ENCODE assay signal across 9 mouse cellular contexts in genomic region chr2:165316837-165317473, GRCm38 (mm10). TPM values are rescaled to one million over a fixed set of nuclear protein-coding genes. Genes with fewer than 3 reads are reported as not detected.
A peak's percentile ranks its signal among the peaks of the same experiment; 100 is the strongest.
DNase-seq lines count a peak whose midpoint lies in the region; ATAC-seq lines count a peak whose summit lies in the region.
"Had no signal": no experiment of that assay in that cellular context is flagged by ENCODE, and none has a peak within 500 bp of the region (broad histone marks: within the 10 kb centered on the region; RNA-seq: fewer than 3 reads in every experiment).

No protein-coding gene starts in this region.

- H3K4me1 ChIP-seq in embryonic facial prominence, embryonic 14.5 days (ENCODE audit: control insufficient read depth, insufficient read depth, low read length), result peaks cover 34% of the 10 kb centered on the region
- peaks cover 48% of the 10 kb centered on the region for H3K4me1 ChIP-seq in heart, embryonic 16.5 days (ENCODE audit: control insufficient read depth, insufficient read depth, low read length)
- peaks cover 59% of the 10 kb centered on the region for H3K4me1 ChIP-seq in liver, embryonic 15.5 days (replicated peaks)
- H3K4me1 ChIP-seq in neural tube, embryonic 11.5 days (ENCODE audit: control insufficient read depth, insufficient read depth, low read length), result peaks cover 40% of the 10 kb centered on the region

- peak overlapping the region; percentile 53 for H3K27ac ChIP-seq in embryonic facial prominence, embryonic 14.5 days (replicated peaks; ENCODE audit: low read depth, low read length)
- peak overlapping the region; percentile 54 for H3K27ac ChIP-seq in heart, embryonic 16.5 days (ENCODE audit: low read length)
- H3K27ac ChIP-seq in liver, embryonic 15.5 days (replicated peaks), result peak overlapping the region; percentile 19; the same call in 1 of the 2 replicates
- peak overlapping the region; percentile 93 for H3K27ac ChIP-seq in neural tube, embryonic 11.5 days (ENCODE audit: low read depth, low read length)

- intact Hi-C loops in heart, postnatal 25 days (cut with DNase I), result no loop called here

- peak; percentile 83 for ATAC-seq in embryonic facial prominence, embryonic 14.5 days (ENCODE audit: low read depth)
- ATAC-seq in heart, embryonic 16.5 days (replicated peaks; ENCODE audit: extremely low read depth, insufficient read depth, low FRiP score), result peak; percentile 42; the same call in 1 of the 2 replicates
- peak; percentile 36; the same call in 1 of the 2 replicates for ATAC-seq in liver, embryonic 15.5 days (ENCODE audit: insufficient read depth)
- ATAC-seq in neural tube, embryonic 11.5 days (ENCODE audit: insufficient read depth, low FRiP score, low TSS enrichment), result peak; percentile 97

- H3K9ac ChIP-seq in embryonic facial prominence, embryonic 14.5 days (ENCODE audit: low read depth, low read length), result peak overlapping the region; percentile 30; the same call in 1 of the 2 replicates
- no peak overlapping the region for H3K9ac ChIP-seq in heart, embryonic 16.5 days (ENCODE audit: low read length)
- H3K9ac ChIP-seq in liver, embryonic 15.5 days, result no peak overlapping the region
- H3K9ac ChIP-seq in neural tube, embryonic 11.5 days (ENCODE audit: low read length), result peak overlapping the region; percentile 53

- H3K4me2 ChIP-seq in embryonic facial prominence, embryonic 14.5 days (ENCODE audit: low read depth, low read length), result no peak overlapping the region
- H3K4me2 ChIP-seq in heart, embryonic 16.5 days (ENCODE audit: low read depth, low read length), result no peak overlapping the region
- no peak overlapping the region for H3K4me2 ChIP-seq in liver, embryonic 15.5 days
- peak overlapping the region; percentile 25 for H3K4me2 ChIP-seq in neural tube, embryonic 11.5 days (ENCODE audit: low read depth)

- no peak overlapping the region for H3K4me3 ChIP-seq in embryonic facial prominence, embryonic 14.5 days (ENCODE audit: low read depth, low read length)
- H3K4me3 ChIP-seq in heart, embryonic 16.5 days (ENCODE audit: low read length), result no peak overlapping the region
- no peak overlapping the region for H3K4me3 ChIP-seq in liver, embryonic 15.5 days (replicated peaks)
- H3K4me3 ChIP-seq in neural tube, embryonic 11.5 days (ENCODE audit: low read depth, low read length), result no peak overlapping the region

- 17% methylated on average over 9 of the region's 9 CpGs for WGBS in embryonic facial prominence, embryonic 14.5 days
- WGBS in heart, embryonic 16.5 days, result 23% methylated on average over 9 of the region's 9 CpGs
- WGBS in liver, embryonic 15.5 days (ENCODE audit: insufficient replicate concordance), result 46% methylated on average over 9 of the region's 9 CpGs
- 7% methylated on average over 9 of the region's 9 CpGs for WGBS in neural tube, embryonic 11.5 days

- H3K36me3 ChIP-seq in embryonic facial prominence, embryonic 14.5 days (ENCODE audit: control insufficient read depth, insufficient read depth, low read length), result peaks cover 43% of the 10 kb centered on the region
- H3K36me3 ChIP-seq in heart, embryonic 16.5 days (ENCODE audit: control insufficient read depth, insufficient read depth), result peaks cover 24% of the 10 kb centered on the region
- peaks cover 30% of the 10 kb centered on the region for H3K36me3 ChIP-seq in liver, embryonic 15.5 days (replicated peaks)
- no peaks in the 10 kb centered on the region; the same call in 1 of the 2 replicates for H3K36me3 ChIP-seq in neural tube, embryonic 11.5 days (ENCODE audit: control insufficient read depth, insufficient read depth, low read length)

- peak; percentile 98 for DNase-seq in heart, adult 11 months
- no peak for DNase-seq in heart, postnatal 25 days (ENCODE audit: low spot score)
- DNase-seq in embryonic facial prominence, embryonic 14.5 days (ENCODE audit: low spot score), result peak; percentile 92
- peak; percentile 79 for DNase-seq in kidney, postnatal 14 days
- DNase-seq in neural tube, embryonic 11.5 days (ENCODE audit: low spot score), result peak; percentile 91
- DNase-seq in ovary, postnatal 14 days (ENCODE audit: low spot score), result no peak

- no peaks in the 10 kb centered on the region for H3K27me3 ChIP-seq in embryonic facial prominence, embryonic 14.5 days (replicated peaks; ENCODE audit: control insufficient read depth, insufficient read depth, low read length)
- no peaks in the 10 kb centered on the region for H3K27me3 ChIP-seq in heart, embryonic 16.5 days (ENCODE audit: control insufficient read depth, insufficient read depth, low read length)
- no peaks in the 10 kb centered on the region for H3K27me3 ChIP-seq in liver, embryonic 15.5 days
- no peaks in the 10 kb centered on the region for H3K27me3 ChIP-seq in neural tube, embryonic 11.5 days (ENCODE audit: control insufficient read depth, insufficient read depth, low read length)

- H3K9me3 ChIP-seq in embryonic facial prominence, embryonic 14.5 days (ENCODE audit: control insufficient read depth, low read length), result no peaks in the 10 kb centered on the region
- no peaks in the 10 kb centered on the region for H3K9me3 ChIP-seq in heart, embryonic 16.5 days (replicated peaks; ENCODE audit: control insufficient read depth, low read length)
- no peaks in the 10 kb centered on the region for H3K9me3 ChIP-seq in liver, embryonic 15.5 days (replicated peaks)
- no peaks in the 10 kb centered on the region for H3K9me3 ChIP-seq in neural tube, embryonic 11.5 days (ENCODE audit: control insufficient read depth, low read length)

RNA-seq across cellular contexts. Expression of gene Elmo2, which starts 9.3 kb away (rescaled TPM):
- total RNA-seq in heart, postnatal 25 days (2021), result 10 to 100 TPM; 18.8 to 20.5 TPM
- 70.6 and 77.3 TPM in 2 replicates for polyA plus RNA-seq in embryonic facial prominence, embryonic 14.5 days (2014; fragmentation: Nextera tagmentation; extraction: Ambion mirVana)
- 44.9 and 46.2 TPM in 2 replicates for polyA plus RNA-seq in heart, embryonic 16.5 days (2015; fragmentation: Nextera tagmentation; extraction: Ambion mirVana)
- 16.6 and 17.1 TPM in 2 replicates for polyA plus RNA-seq in liver, embryonic 15.5 days (2015; fragmentation: Nextera tagmentation; extraction: Ambion mirVana)
- 89.0 and 97.7 TPM in 2 replicates for polyA plus RNA-seq in neural tube, embryonic 11.5 days (2014; fragmentation: Nextera tagmentation; extraction: Ambion mirVana)

RNA-seq across cellular contexts. Expression of gene Slc35c2, which starts 29.3 kb away (rescaled TPM):
- total RNA-seq in heart, postnatal 25 days (2021), result 10 to 100 TPM; 18.3 to 21.4 TPM
- polyA plus RNA-seq in embryonic facial prominence, embryonic 14.5 days (2014; fragmentation: Nextera tagmentation; extraction: Ambion mirVana), result 45.6 and 52.1 TPM in 2 replicates
- 40.4 and 43.9 TPM in 2 replicates for polyA plus RNA-seq in heart, embryonic 16.5 days (2015; fragmentation: Nextera tagmentation; extraction: Ambion mirVana)
- polyA plus RNA-seq in liver, embryonic 15.5 days (2015; fragmentation: Nextera tagmentation; extraction: Ambion mirVana), result 39.1 and 47.7 TPM in 2 replicates
- 47.3 and 48.2 TPM in 2 replicates for polyA plus RNA-seq in neural tube, embryonic 11.5 days (2014; fragmentation: Nextera tagmentation; extraction: Ambion mirVana)

RNA-seq across cellular contexts. Expression of gene Zfp663, which starts 51.6 kb away (rescaled TPM):
- total RNA-seq in heart, postnatal 25 days (2021), result not detected
- polyA plus RNA-seq in embryonic facial prominence, embryonic 14.5 days (2014; fragmentation: Nextera tagmentation; extraction: Ambion mirVana), result 0.55 and 0.64 TPM in 2 replicates
- polyA plus RNA-seq in heart, embryonic 16.5 days (2015; fragmentation: Nextera tagmentation; extraction: Ambion mirVana), result 0.29 and 0.34 TPM in 2 replicates
- 0.06 TPM in 1 of 2 replicates, not detected in the other for polyA plus RNA-seq in liver, embryonic 15.5 days (2015; fragmentation: Nextera tagmentation; extraction: Ambion mirVana)
- 5.1 and 6.1 TPM in 2 replicates for polyA plus RNA-seq in neural tube, embryonic 11.5 days (2014; fragmentation: Nextera tagmentation; extraction: Ambion mirVana)
- total RNA-seq: neutrophil, adult 5-6 weeks had no signal

Comparison
In these comparisons a context has a peak if more than half of its experiments do, and no peak if none do; other contexts are left out.
1. DNase-seq: peak in heart, adult 11 months (single experiment), embryonic facial prominence, embryonic 14.5 days (single experiment), kidney, postnatal 14 days (single experiment) and neural tube, embryonic 11.5 days (single experiment); none in heart, postnatal 25 days (single experiment) and ovary, postnatal 14 days (single experiment).
2. ATAC-seq: peak in every context shown above with its lines; median percentile 97 in neural tube, embryonic 11.5 days; 83 in embryonic facial prominence, embryonic 14.5 days; 42 in heart, embryonic 16.5 days; 36 in liver, embryonic 15.5 days.
3. H3K27ac ChIP-seq: peak in every context shown above with its lines; median percentile 93 in neural tube, embryonic 11.5 days; 54 in heart, embryonic 16.5 days; 53 in embryonic facial prominence, embryonic 14.5 days; 19 in liver, embryonic 15.5 days.
4. H3K9ac ChIP-seq: peak in embryonic facial prominence, embryonic 14.5 days (single experiment) and neural tube, embryonic 11.5 days (single experiment); none in heart, embryonic 16.5 days (single experiment) and liver, embryonic 15.5 days (single experiment).